Mouse (Mus musculus) liver, adult 2 months (tissue): ENCODE data around the gene Pfkfb2. TPM values are rescaled to one million over a fixed set of nuclear protein-coding genes. Genes with fewer than 3 reads are reported as not detected.
A peak's percentile ranks its signal among the peaks of the same experiment; 100 is the strongest.

Experiments
- DNase-seq: peaks from one replicate; pipeline ENCODE4 v3.0.0-alpha.2; 2011; ENCODE audit warnings: low read depth, low spot score; ENCODE audit errors: extremely low read depth
- H3K27ac ChIP-seq: fragments of 200-500 bp; replicated peaks from 2 replicates; pipeline ENCODE4 v1.5.1; 2012; ENCODE audit warnings: low read depth, mild to moderate bottlenecking, control low read depth, inconsistent platforms, low read length; ENCODE audit not compliant: insufficient read depth
- H3K27me3 ChIP-seq: fragments of 200-500 bp; 2 replicates; pipeline ENCODE4 v1.6.1; 2012; ENCODE audit warnings: mild to moderate bottlenecking, moderate library complexity, low read length, inconsistent platforms; ENCODE audit not compliant: control insufficient read depth, insufficient read depth
- H3K36me3 ChIP-seq: fragments of 200-500 bp; 2 replicates; pipeline ENCODE4 v1.6.1; 2012; ENCODE audit warnings: low read length, inconsistent platforms; ENCODE audit not compliant: control insufficient read depth, insufficient read depth
- H3K4me1 ChIP-seq: fragments of 200-500 bp; 2 replicates; pipeline ENCODE4 v1.6.1; 2011; ENCODE audit warnings: low read length; ENCODE audit not compliant: control insufficient read depth, insufficient read depth
- H3K4me3 ChIP-seq: fragments of 200-500 bp; 2 replicates; pipeline ENCODE4 v1.5.1; 2011; ENCODE audit warnings: low read depth, mild to moderate bottlenecking, control low read depth, low read length, moderate library complexity; ENCODE audit not compliant: insufficient read depth
- H3K79me2 ChIP-seq: fragments of 200-500 bp; 2 replicates; pipeline ENCODE4 v1.6.1; 2012; ENCODE audit warnings: inconsistent platforms, mild to moderate bottlenecking, low read length, moderate library complexity; ENCODE audit not compliant: control insufficient read depth, insufficient read depth
- H3K9ac ChIP-seq: fragments of 200-500 bp; 2 replicates; pipeline ENCODE4 v1.6.1; 2012; ENCODE audit warnings: low read depth, mild to moderate bottlenecking, control low read depth, inconsistent platforms, low read length
- CTCF ChIP-seq: fragments of 200-500 bp; IDR thresholded peaks from 2 replicates; pipeline ENCODE4 v1.5.1; 2011; ENCODE audit warnings: low read depth, low read length, control low read depth
- POLR2A ChIP-seq: fragments of 200-500 bp; IDR thresholded peaks from 2 replicates; pipeline ENCODE4 v1.6.1; 2011; ENCODE audit warnings: low read length, control low read depth; ENCODE audit not compliant: insufficient read depth; ENCODE audit errors: extremely low read depth
- WGBS: fragments of 180-500 bp; shearing (Covaris S2); methylation state at CpG from one replicate; pipeline ENCODE4 v1.1.7; 2018; 5-methylcytosine and 5-hydroxymethylcytosine counted together
- polyA plus RNA-seq: library from polyadenylated mRNA; depleted of rRNA; stranded (reverse); fragments of >200 nt; gene quantifications from 2 replicates; pipeline ENCODE4 v1.2.3, GENCODE M21; 2012
- total RNA-seq: library from RNA; depleted of rRNA; stranded (reverse); fragments of >200 nt; gene quantifications from 2 replicates; pipeline ENCODE4 v1.2.3, GENCODE M21; 2014

Gene Pfkfb2
- total and polyA plus RNA-seq, 2 experiments, result 8.5 to 19.5 TPM

GRCm38 (mm10) chr1:130769925-130770324 lies 40.9 kb upstream of the Pfkfb2 start:
- Histone ChIP-seq H3K4me3 (no peak overlapping the region), H3K27me3 (no peaks in the 10 kb centered on the region), H3K27ac (no peak overlapping the region), H3K36me3 (no peaks in the 10 kb centered on the region), H3K79me2 (no peaks in the 10 kb centered on the region), H3K4me1 (peaks cover 6% of the 10 kb centered on the region), H3K9ac (no peak overlapping the region)
- 86% methylated on average over 2 of the region's 2 CpGs for WGBS
- no peak for DNase-seq
- TF ChIP-seq CTCF (no peak), POLR2A (no peak)

DNA sequence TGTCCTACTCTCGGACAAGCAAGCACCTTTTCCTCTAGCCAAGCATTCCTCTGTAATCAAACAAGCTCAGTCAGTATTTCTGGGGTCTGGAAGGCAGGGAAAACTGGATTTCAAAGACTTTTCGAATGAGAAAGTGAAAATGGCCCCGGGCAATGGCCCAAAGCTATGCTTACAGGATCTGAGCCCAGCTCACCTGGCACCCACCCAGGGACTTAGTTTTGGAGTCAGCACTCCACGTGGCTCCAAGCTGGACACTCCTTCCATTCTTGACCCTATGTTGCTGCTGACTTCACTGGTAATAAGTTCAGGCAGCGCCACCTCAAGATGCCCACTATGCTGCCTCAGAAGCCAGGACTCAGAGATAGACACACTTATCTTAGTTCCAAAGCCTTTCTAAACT lies 38.0 kb upstream of the Pfkfb2 start:
- WGBS, result 37% methylated on average over 5 of the region's 5 CpGs
- H3K27ac ChIP-seq, result peak overlapping the region; percentile 50

GRCm38 (mm10) chr1:130764027-130764461 lies 35.0 kb upstream of the Pfkfb2 start:
- DNase-seq, result peak; percentile 99
- peak overlapping the region; percentile 96 for H3K27ac ChIP-seq
- H3K9ac ChIP-seq, result peak overlapping the region; percentile 73

More for the DNA sequence above, 38.0 kb upstream of the Pfkfb2 start:
- Histone ChIP-seq H3K27me3 (no peaks in the 10 kb centered on the region), H3K4me3 (no peak overlapping the region), H3K4me1 (peaks cover 21% of the 10 kb centered on the region), H3K36me3 (no peaks in the 10 kb centered on the region), H3K79me2 (no peaks in the 10 kb centered on the region), H3K9ac (0 out of 2 replicates have a peak overlapping the region, but pooled peaks have one; percentile 23)
- DNase-seq, result peak; percentile 84
- no peak for TF ChIP-seq POLR2A
- no peak for TF ChIP-seq CTCF

GRCm38 (mm10) chr1:130762045-130762760 lies 33.1 kb upstream of the Pfkfb2 start:
- WGBS, result 70% methylated on average over 3 of the region's 3 CpGs
- H3K79me2 ChIP-seq, result no peaks in the 10 kb centered on the region
- H3K27ac ChIP-seq, result peak overlapping the region; percentile 84
- DNase-seq, result peak; percentile 65
- H3K9ac ChIP-seq, result no peak overlapping the region
- H3K36me3 ChIP-seq, result no peaks in the 10 kb centered on the region
- H3K4me3 ChIP-seq, result no peak overlapping the region
- no peak for TF ChIP-seq CTCF
- no peak for TF ChIP-seq POLR2A
- H3K4me1 ChIP-seq, result peaks cover 26% of the 10 kb centered on the region
- no peaks in the 10 kb centered on the region for H3K27me3 ChIP-seq

More at GRCm38 (mm10) chr1:130764027-130764461, 35.0 kb upstream of the Pfkfb2 start:
- 23% methylated on average over 12 of the region's 12 CpGs for WGBS
- Histone ChIP-seq H3K36me3 (no peaks in the 10 kb centered on the region), H3K4me3 (peak overlapping the region; percentile 32; the same call in 1 of the 2 replicates), H3K4me1 (peaks cover 28% of the 10 kb centered on the region), H3K79me2 (no peaks in the 10 kb centered on the region), H3K27me3 (no peaks in the 10 kb centered on the region)
- TF ChIP-seq CTCF (no peak), POLR2A (peak; percentile 38; the same call in 1 of the 2 replicates)

GRCm38 (mm10) chr1:130761597-130761996 lies 32.5 kb upstream of the Pfkfb2 start:
- H3K27ac ChIP-seq, result peak overlapping the region; percentile 96
- 21% methylated on average over 1 of the region's 1 CpGs for WGBS
- no peak overlapping the region for H3K9ac ChIP-seq
- H3K4me1 ChIP-seq, result peaks cover 25% of the 10 kb centered on the region
- no peak overlapping the region for H3K4me3 ChIP-seq
- no peak for TF ChIP-seq POLR2A
- TF ChIP-seq CTCF, result no peak
- DNase-seq, result peak; percentile 93
- no peaks in the 10 kb centered on the region for H3K36me3 ChIP-seq
- H3K27me3 ChIP-seq, result no peaks in the 10 kb centered on the region
- H3K79me2 ChIP-seq, result no peaks in the 10 kb centered on the region

DNA sequence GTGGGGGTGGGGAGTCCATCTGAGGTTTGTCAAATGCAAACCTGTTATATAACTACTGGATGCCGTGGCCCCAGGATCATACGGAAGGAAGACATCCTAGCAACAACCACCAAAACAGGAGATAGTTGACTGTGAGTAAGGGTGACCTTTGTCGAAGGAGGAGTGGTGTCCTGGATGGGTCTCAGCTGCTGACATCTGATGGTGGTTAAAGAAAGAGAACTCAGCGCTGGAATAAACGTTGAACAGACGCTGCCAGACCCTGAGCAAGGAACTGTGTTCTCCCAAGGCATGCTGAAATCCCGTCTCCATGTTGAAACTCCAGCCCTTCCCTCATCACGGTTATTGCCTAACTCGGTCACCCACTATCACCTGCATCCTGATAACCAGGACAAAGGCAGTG lies 30.6 kb upstream of the Pfkfb2 start:
- no peak overlapping the region for H3K27ac ChIP-seq
- H3K4me3 ChIP-seq, result no peak overlapping the region
- no peaks in the 10 kb centered on the region for H3K79me2 ChIP-seq
- WGBS, result 65% methylated on average over 9 of the region's 9 CpGs
- peak; percentile 66 for DNase-seq
- TF ChIP-seq POLR2A, result no peak
- H3K4me1 ChIP-seq, result peaks cover 21% of the 10 kb centered on the region
- no peak overlapping the region for H3K9ac ChIP-seq
- H3K36me3 ChIP-seq, result no peaks in the 10 kb centered on the region
- H3K27me3 ChIP-seq, result no peaks in the 10 kb centered on the region
